Mouse (Mus musculus): ENCODE measurements around the gene Rtca.

The Rtca gene

DNA sequence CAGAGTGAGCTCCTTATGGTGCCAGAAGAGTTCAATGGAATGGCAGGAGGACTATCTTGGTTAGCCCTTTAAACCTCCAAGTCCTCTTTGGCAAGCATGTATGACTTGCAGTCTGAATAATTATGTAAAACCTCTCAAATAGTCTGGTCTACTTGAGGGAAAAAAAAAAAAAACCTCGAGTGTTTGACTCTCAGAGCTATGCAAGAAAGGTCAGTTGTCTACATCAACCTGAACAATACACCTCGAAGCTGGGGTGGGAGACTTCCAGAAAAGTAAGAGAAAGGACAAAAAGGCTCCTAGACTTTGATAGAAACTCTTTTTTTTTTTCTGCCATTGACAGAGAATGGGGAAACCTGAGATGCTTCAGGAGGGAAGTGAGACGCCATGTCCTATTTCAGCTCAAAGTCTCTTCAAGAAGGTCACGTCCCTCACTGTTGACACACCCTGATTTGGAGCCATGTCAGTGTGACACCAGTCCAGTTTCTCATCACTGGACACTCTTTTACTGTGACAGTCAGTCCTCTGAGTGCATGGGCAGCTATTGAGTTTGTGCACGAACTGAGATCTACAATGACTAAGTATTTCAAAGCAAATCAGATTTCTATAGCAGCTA is 31.2 kb downstream of the Rtca start:
- WGBS = 73% methylated on average over 5 of the region's 5 CpGs

GRCm38 (mm10) chr3:116474602-116475001 is 33.4 kb downstream of the Rtca start:
- 58% methylated on average over 11 of the region's 11 CpGs for WGBS

DNA sequence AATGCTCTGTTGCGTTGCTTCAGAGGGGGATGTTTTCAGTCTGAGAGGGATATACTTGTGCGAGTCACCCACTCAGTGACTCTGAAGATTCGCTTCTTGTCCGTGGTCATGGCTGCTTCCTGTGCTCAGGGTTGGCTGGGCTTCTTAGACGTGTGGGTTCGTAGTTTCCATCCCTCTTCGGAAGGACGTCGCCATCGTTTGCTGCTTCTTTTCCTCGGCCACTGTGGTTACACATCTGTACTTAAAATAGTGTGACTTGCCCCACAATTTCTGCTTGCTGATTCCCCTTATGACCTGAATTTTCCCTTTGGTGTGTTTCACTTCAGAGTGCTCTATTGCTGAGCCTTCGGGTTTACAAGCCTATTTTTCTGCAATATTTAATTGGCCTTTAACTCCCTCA is 42.3 kb downstream of the Rtca start:
- WGBS = 91% methylated on average over 12 of the region's 12 CpGs

- 58% methylated on average over 2 of the region's 2 CpGs for WGBS
Observed at GRCm38 (mm10) chr3:116464318-116464717, 43.7 kb downstream of the Rtca start.

DNA sequence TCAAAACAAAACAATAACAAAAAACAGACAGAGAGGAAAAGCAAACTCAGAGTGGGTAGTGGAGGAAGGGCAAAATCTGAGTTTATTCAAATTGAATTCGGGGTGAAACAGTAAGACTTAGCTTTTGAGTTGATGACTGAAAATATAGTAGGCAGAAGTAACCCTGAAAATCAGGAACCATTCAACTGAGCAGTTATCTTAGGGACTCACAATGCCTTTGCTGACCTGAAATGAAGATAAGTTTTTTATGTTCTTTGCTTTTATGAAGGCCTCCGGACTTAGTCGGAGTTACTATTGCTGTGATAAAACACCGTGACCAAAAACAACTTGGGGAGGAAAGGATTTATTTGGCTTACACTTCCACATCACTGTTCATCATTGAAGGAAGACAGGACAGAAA is 47.0 kb downstream of the Rtca start:
- WGBS = 96% methylated on average over 4 of the region's 4 CpGs

GRCm38 (mm10) chr3:116454529-116454928 is 53.5 kb downstream of the Rtca start:
- 79% methylated on average over 1 of the region's 1 CpGs for WGBS

GRCm38 (mm10) chr3:116450741-116451140 is 57.3 kb downstream of the Rtca start:
- WGBS = 70% methylated on average over 3 of the region's 3 CpGs

DNA sequence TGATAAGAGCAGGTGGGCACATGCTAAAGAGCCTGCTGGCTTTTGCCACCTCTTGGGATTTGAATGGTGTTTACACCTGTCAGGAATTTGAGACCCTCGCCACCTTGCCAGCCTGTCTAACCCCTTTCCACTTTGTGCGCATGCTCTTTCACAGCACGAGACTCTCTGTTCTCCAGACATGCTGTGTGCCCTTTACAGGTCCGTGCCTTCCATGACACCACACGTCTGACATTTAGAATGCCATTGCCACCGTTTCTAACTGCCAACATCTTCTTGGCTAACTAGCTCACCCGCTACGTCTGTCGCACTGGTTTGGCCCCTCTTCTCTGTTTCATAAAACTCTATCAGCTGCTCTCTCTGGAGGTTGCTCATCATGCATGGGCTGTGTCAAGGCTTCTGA is 63.7 kb downstream of the Rtca start:
- WGBS = 77% methylated on average over 9 of the region's 9 CpGs

GRCm38 (mm10) chr3:116442788-116443187 is 65.2 kb downstream of the Rtca start:
- 68% methylated on average over 1 of the region's 1 CpGs for WGBS

- 84% methylated on average over 15 of the region's 15 CpGs for WGBS
Observed at GRCm38 (mm10) chr3:116441518-116442205, 66.3 kb downstream of the Rtca start.

DNA sequence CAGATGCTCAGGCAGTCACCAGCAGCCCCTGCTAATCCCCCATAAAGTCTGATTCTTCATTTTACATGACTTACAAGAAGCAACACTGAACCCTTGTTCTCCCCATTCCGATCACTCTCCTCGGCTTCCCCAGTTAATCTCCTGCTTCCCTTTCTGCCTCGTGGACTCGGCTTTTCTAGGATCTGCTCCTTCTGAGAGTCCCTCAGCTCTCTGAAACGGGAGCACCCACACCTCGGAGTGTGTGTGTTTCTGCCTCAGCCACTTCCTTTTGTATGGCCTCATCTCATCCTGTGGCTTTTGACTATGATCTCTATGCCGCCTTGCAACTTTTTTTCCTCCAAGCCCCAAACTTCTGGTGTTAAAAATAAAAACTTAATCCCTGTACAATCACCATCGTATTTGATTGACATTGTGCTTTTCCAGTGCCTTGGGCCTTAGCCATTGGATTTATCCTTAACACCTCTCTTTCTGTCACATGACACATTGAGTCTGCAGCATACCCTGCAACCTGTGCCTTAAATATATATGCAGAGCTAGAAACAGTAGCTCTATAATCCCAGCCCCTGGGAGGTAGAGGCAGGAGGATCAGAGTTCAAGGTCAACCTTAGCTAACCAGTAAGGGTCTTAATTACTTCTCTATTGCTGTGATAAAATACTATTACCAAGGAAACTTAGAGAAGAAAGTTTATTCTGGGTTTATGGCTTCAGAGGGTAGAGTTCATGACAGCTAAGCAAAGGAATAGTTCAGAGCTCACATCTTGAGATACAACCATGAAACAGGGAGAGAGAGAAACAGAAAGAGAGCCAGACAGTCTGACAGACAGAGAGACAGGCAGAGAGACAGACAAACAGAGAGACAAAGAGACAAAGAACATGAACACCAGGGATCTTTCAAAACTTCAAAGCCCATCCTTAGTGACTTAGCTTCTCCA is 67.7 kb downstream of the Rtca start:
- WGBS = 60% methylated on average over 8 of the region's 8 CpGs
